9 mouse cellular contexts compared by ENCODE assay signal in genomic region chr5:148740366-148741266, GRCm38 (mm10).
A peak's percentile ranks its signal among the peaks of the same experiment; 100 is the strongest.
DNase-seq lines count a peak whose midpoint lies in the region; ATAC-seq and TF ChIP-seq lines count a peak whose summit lies in the region.
"Had no signal": no experiment of that assay in that cellular context is flagged by ENCODE, and none has a peak within 500 bp of the region (broad histone marks: within the 10 kb centered on the region; RNA-seq: fewer than 3 reads in every experiment).

No protein-coding gene starts in this region.

- no peaks in the 10 kb centered on the region for H3K9me3 ChIP-seq in kidney, postnatal 0 days (replicated peaks; ENCODE audit: low read length)
- H3K9me3 ChIP-seq in lung, postnatal 0 days (ENCODE audit: low read length): no peaks in the 10 kb centered on the region
- no peaks in the 10 kb centered on the region for H3K9me3 ChIP-seq in neural tube, embryonic 15.5 days (replicated peaks)

- no peak overlapping the region for H3K4me3 ChIP-seq in heart, adult 2 months
- no peak overlapping the region for H3K4me3 ChIP-seq in kidney, postnatal 0 days (replicated peaks; ENCODE audit: low read depth, low read length)
- no peak overlapping the region for H3K4me3 ChIP-seq in lung, postnatal 0 days (ENCODE audit: low read depth, low read length)
- H3K4me3 ChIP-seq in thymus, adult 2 months (ENCODE audit: control insufficient read depth, insufficient read depth, low read length): no peak overlapping the region
- no peak overlapping the region for H3K4me3 ChIP-seq in neural tube, embryonic 15.5 days (replicated peaks)
- H3K4me3 ChIP-seq: megakaryocyte, embryonic 14.5 days had no signal

- WGBS in heart, adult 2 months: 38% methylated on average over 15 of the region's 15 CpGs
- 39% methylated on average over 15 of the region's 15 CpGs for WGBS in kidney, postnatal 0 days
- 28% methylated on average over 15 of the region's 15 CpGs for WGBS in lung, postnatal 0 days
- 81% methylated on average over 15 of the region's 15 CpGs for WGBS in thymus, adult 2 months
- 68% methylated on average over 15 of the region's 15 CpGs for WGBS in neural tube, embryonic 15.5 days

- TF ChIP-seq POLR2A in heart, adult 2 months (IDR thresholded peaks at IDR 0.05; ENCODE audit: insufficient read depth, low read depth, low read length): no peak
- no peak for TF ChIP-seq POLR2A in thymus, adult 2 months (IDR thresholded peaks at IDR 0.05; ENCODE audit: control insufficient read depth, extremely low read depth, insufficient read depth, low read length, poor library complexity)

- no peak overlapping the region for H3K9ac ChIP-seq in heart, adult 2 months (ENCODE audit: low read depth, low read length)
- no peak overlapping the region for H3K9ac ChIP-seq in kidney, postnatal 0 days (ENCODE audit: low read depth, low read length)
- no peak overlapping the region for H3K9ac ChIP-seq in lung, postnatal 0 days (replicated peaks; ENCODE audit: low read depth)
- no peak overlapping the region for H3K9ac ChIP-seq in neural tube, embryonic 15.5 days (replicated peaks)

- intact Hi-C loops in heart, adult 2 months (cut with DNase I): loop anchor here (5.0 kb wide), 1 partner anchor 188 kb away; the partner anchor contains the start of gene Ubl3
- intact Hi-C loops in left cerebral cortex, postnatal 14 days (cut with DNase I): no loop called here

- H3K4me1 ChIP-seq in heart, adult 2 months (ENCODE audit: control insufficient read depth, insufficient read depth, low read length): peaks cover 3% of the 10 kb centered on the region
- no peaks in the 10 kb centered on the region; the same call in 1 of the 2 replicates for H3K4me1 ChIP-seq in kidney, postnatal 0 days (replicated peaks; ENCODE audit: insufficient read depth, low read length)
- H3K4me1 ChIP-seq in lung, postnatal 0 days (ENCODE audit: insufficient read depth, low read depth, low read length): peaks cover 8% of the 10 kb centered on the region
- H3K4me1 ChIP-seq in thymus, adult 2 months (replicated peaks; ENCODE audit: control insufficient read depth, insufficient read depth, low read length): peaks cover 14% of the 10 kb centered on the region
- H3K4me1 ChIP-seq in neural tube, embryonic 15.5 days: peaks cover 4% of the 10 kb centered on the region; the same call in 1 of the 2 replicates

- TF ChIP-seq EP300 in heart, adult 2 months (IDR thresholded peaks at IDR 0.05; ENCODE audit: insufficient read depth, low read depth, low read length): no peak
- TF ChIP-seq EP300 in lung, postnatal 0 days (IDR thresholded peaks at IDR 0.05): 0 out of 2 replicates have a peak, but pooled peaks have one; percentile 9

- H3K27me3 ChIP-seq in heart, adult 2 months (ENCODE audit: control insufficient read depth, insufficient read depth, low read length): no peaks in the 10 kb centered on the region
- H3K27me3 ChIP-seq in kidney, postnatal 0 days (ENCODE audit: insufficient read depth, low read length): no peaks in the 10 kb centered on the region
- no peaks in the 10 kb centered on the region for H3K27me3 ChIP-seq in lung, postnatal 0 days (replicated peaks; ENCODE audit: insufficient read depth, low read length)
- no peaks in the 10 kb centered on the region for H3K27me3 ChIP-seq in thymus, adult 2 months (ENCODE audit: control insufficient read depth, insufficient read depth, low read length)
- no peaks in the 10 kb centered on the region for H3K27me3 ChIP-seq in neural tube, embryonic 15.5 days (replicated peaks)
- H3K27me3 ChIP-seq: megakaryocyte, embryonic 14.5 days had no signal

- peak overlapping the region; percentile 58 for H3K27ac ChIP-seq in heart, adult 2 months
- H3K27ac ChIP-seq in kidney, postnatal 0 days: peak overlapping the region; percentile 11; the same call in 1 of the 2 replicates
- peak overlapping the region; percentile 76 for H3K27ac ChIP-seq in lung, postnatal 0 days (ENCODE audit: low read length)
- H3K27ac ChIP-seq in thymus, adult 2 months (ENCODE audit: control insufficient read depth, insufficient read depth, low read length): no peak overlapping the region
- no peak overlapping the region for H3K27ac ChIP-seq in neural tube, embryonic 15.5 days (replicated peaks)

- H3K4me2 ChIP-seq in kidney, postnatal 0 days (ENCODE audit: low read length): no peak overlapping the region
- no peak overlapping the region; the same call in 1 of the 2 replicates for H3K4me2 ChIP-seq in lung, postnatal 0 days (replicated peaks; ENCODE audit: low read depth, low read length)
- no peak overlapping the region for H3K4me2 ChIP-seq in neural tube, embryonic 15.5 days

- no peak for TF ChIP-seq CTCF in heart, adult 2 months (IDR thresholded peaks at IDR 0.05)
- no peak for TF ChIP-seq CTCF in kidney, postnatal 0 days (IDR thresholded peaks at IDR 0.05; ENCODE audit: low read depth)
- peak; percentile 20; the same call in 1 of the 2 replicates for TF ChIP-seq CTCF in lung, postnatal 0 days (IDR thresholded peaks at IDR 0.05)
- TF ChIP-seq CTCF in thymus, adult 2 months (IDR thresholded peaks at IDR 0.05; ENCODE audit: borderline replicate concordance, control insufficient read depth, extremely low read depth, insufficient read depth, low read length, poor library complexity): no peak

- peak; percentile 15; the same call in 1 of the 2 replicates for ATAC-seq in kidney, postnatal 0 days (replicated peaks; ENCODE audit: low FRiP score, low read depth)
- ATAC-seq in lung, postnatal 0 days: peak; percentile 86
- no peak for ATAC-seq in neural tube, embryonic 15.5 days (ENCODE audit: low FRiP score)

- H3K79me2 ChIP-seq in heart, adult 2 months (replicated peaks; ENCODE audit: control insufficient read depth, insufficient read depth, low read length): no peaks in the 10 kb centered on the region

- peak; percentile 45 for DNase-seq in CD4-positive, CD25-positive, alpha-beta regulatory T cell, adult 2 months (ENCODE audit: low read depth, low spot score)
- peak; percentile 48 for DNase-seq in ZHBTc4 (ENCODE audit: low read depth, low spot score)
- DNase-seq in heart, adult 2 months: peak; percentile 72 to 81
- peak; percentile 58 for DNase-seq in kidney, postnatal 0 days (ENCODE audit: low spot score)
- DNase-seq in lung, postnatal 0 days (ENCODE audit: low spot score): peak; percentile 92
- DNase-seq in thymus, adult 2 months: no peak
- DNase-seq in left cerebral cortex, postnatal 14 days (ENCODE audit: low spot score in 2 of 2): no peak

- no peaks in the 10 kb centered on the region for H3K36me3 ChIP-seq in heart, adult 2 months (ENCODE audit: control insufficient read depth, insufficient read depth, low read length)
- H3K36me3 ChIP-seq in kidney, postnatal 0 days (ENCODE audit: insufficient read depth, low read length): no peaks in the 10 kb centered on the region
- no peaks in the 10 kb centered on the region for H3K36me3 ChIP-seq in lung, postnatal 0 days (ENCODE audit: insufficient read depth, low read length)
- H3K36me3 ChIP-seq in thymus, adult 2 months (ENCODE audit: control insufficient read depth, insufficient read depth, low read length): no peaks in the 10 kb centered on the region
- H3K36me3 ChIP-seq in neural tube, embryonic 15.5 days: no peaks in the 10 kb centered on the region

Comparison
In these comparisons a context has a peak if more than half of its experiments do, and no peak if none do; other contexts are left out.
1. DNase-seq: peak in CD4-positive, CD25-positive, alpha-beta regulatory T cell, adult 2 months (single experiment), ZHBTc4 (single experiment), heart, adult 2 months (2 of 2), kidney, postnatal 0 days (single experiment) and lung, postnatal 0 days (single experiment); none in thymus, adult 2 months (single experiment) and left cerebral cortex, postnatal 14 days (0 of 2).
2. H3K27ac ChIP-seq: peak in heart, adult 2 months (single experiment), kidney, postnatal 0 days (single experiment) and lung, postnatal 0 days (single experiment); none in thymus, adult 2 months (single experiment) and neural tube, embryonic 15.5 days (single experiment).